Mouse (Mus musculus): Measurements from ENCODE around the gene Gm21190. TPM values are rescaled to one million over a fixed set of nuclear protein-coding genes. Genes with fewer than 3 reads are reported as not detected.
"Not testable (repeated sequence)": the region's sequence is repeated elsewhere in the genome, so short reads cannot be mapped to it uniquely, and the experiment has no call there.

Gm21190 gene
- polyA plus RNA-seq, 2 experiments from 2014 or later: not detected

GRCm38 (mm10) chr5:15488743-15489142 lies 40.3 kb downstream of the Gm21190 start:
- no peak for ATAC-seq

DNA sequence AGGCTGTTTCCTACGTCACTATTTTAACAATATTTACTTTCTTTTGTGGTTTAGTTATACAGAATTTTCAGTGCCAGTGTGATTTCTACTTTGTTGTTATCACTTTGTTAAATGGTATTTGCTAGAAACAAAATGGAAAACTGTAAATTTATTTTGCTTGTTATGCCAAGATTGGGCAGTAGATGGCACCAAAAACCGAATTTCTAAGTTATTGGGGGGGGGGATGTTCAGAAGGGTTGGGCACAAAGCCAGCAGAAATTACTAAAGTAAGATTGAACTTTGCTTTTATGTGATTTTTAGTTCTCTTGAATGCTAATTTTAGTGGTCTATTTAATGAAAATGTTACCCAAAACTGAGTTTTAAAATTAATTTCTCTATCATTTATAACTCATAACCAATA lies 44.4 kb downstream of the Gm21190 start:
- not testable (repeated sequence) for ATAC-seq

DNA sequence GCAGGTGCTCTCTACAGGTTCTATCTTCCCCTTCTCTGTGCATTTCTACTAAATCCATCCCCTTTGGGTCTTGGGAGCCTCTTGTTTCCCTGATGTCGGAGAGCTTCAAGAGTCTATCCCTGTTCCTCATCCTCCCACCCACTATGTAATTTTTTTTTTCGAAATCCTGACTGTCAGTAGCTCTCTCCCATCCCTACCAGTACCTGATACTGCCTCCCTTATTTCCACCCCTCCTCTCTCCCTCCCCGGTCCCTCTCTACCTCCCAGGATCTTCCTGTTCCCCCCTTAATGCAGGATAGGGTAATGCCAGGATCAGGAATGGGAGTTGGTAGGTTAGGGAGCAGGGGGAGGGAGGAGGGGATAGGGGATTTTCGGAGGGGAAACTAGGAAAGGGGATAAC lies 45.4 kb downstream of the Gm21190 start:
- ATAC-seq: not testable (repeated sequence)

GRCm38 (mm10) chr5:15482815-15483214 lies 46.2 kb downstream of the Gm21190 start:
- ATAC-seq: not testable (repeated sequence)

DNA sequence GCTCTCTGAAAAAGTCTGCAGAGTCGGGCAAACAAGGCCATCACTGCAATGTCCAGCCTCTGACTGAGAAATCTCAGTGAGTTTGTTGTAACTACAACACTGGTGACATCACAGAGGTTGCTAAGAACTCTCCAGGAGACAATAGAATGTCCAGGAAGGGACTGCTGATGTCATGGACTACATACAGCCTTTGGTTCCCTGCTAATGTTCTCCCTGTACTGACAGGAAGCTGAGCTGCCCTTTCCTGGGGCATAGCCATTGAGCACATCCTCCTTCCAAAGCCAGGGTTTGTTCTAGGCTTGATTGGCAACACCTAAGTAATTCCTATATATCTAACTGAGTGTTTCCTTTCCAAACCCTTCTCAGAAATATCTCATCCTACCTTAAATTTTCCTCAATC lies 52.6 kb downstream of the Gm21190 start, which contains the start of gene Gm21149:
Gm21149 (minus strand) TSS at position 101 of the 400 bp plus-strand sequence.
- not testable (repeated sequence) for ATAC-seq

Other genes with a start within 250 kb of the Gm21190 start
- gene Gm21149, start 52.7 kb downstream of the Gm21190 start, polyA plus RNA-seq (2017; shearing (Covaris generic)): not detected
- gene Gm21083, start 48.1 kb upstream of the Gm21190 start, polyA plus RNA-seq (2017; shearing (Covaris generic)): not detected
- not detected for gene Speer4d, start 89.8 kb upstream of the Gm21190 start, polyA plus RNA-seq (2017; shearing (Covaris generic))
- gene 4930572O03Rik, start 127.8 kb upstream of the Gm21190 start, polyA plus RNA-seq (2017; shearing (Covaris generic)): not detected
- not detected for gene Speer4c, start 185.0 kb upstream of the Gm21190 start, polyA plus RNA-seq (2017; shearing (Covaris generic))

Measured in CD4-positive, CD25-positive, alpha-beta regulatory T cell, adult 4 months (primary cell).